Mouse (Mus musculus): ENCODE measurements around the gene Gm26566. TPM values are rescaled to one million over a fixed set of nuclear protein-coding genes. Genes with fewer than 3 reads are reported as not detected.

Gm26566 gene
- total RNA-seq, 2 experiments from 2014 or later = 0.55 TPM; not detected in 1

Other genes starting within 250 kb of the Gm26566 start
Only the 30 nearest of the 32 such genes appear.
- not detected in 2 replicates for gene Ifna14, start 150.0 kb upstream of the Gm26566 start, total RNA-seq (2015)
- not detected in 2 replicates for gene Ifna14, start 150.0 kb upstream of the Gm26566 start, total RNA-seq (2017)
- not detected in 2 replicates for gene Ifna9, start 129.4 kb upstream of the Gm26566 start, total RNA-seq (2015)
- not detected in 2 replicates for gene Ifna9, start 129.4 kb upstream of the Gm26566 start, total RNA-seq (2017)
- gene Ifna12, start 118.4 kb upstream of the Gm26566 start, total RNA-seq (2015) = not detected in 2 replicates
- not detected in 2 replicates for gene Ifna12, start 118.4 kb upstream of the Gm26566 start, total RNA-seq (2017)
- gene C87499, start 87.4 kb upstream of the Gm26566 start, total RNA-seq (2015) = not detected in 2 replicates
- not detected in 2 replicates for gene C87499, start 87.4 kb upstream of the Gm26566 start, total RNA-seq (2017)
- not detected in 2 replicates for gene Ifna13, start 77.3 kb upstream of the Gm26566 start, total RNA-seq (2015)
- gene Ifna13, start 77.3 kb upstream of the Gm26566 start, total RNA-seq (2017) = not detected in 2 replicates
- gene Ifna16, start 44.9 kb upstream of the Gm26566 start, total RNA-seq (2015) = not detected in 2 replicates
- gene Ifna16, start 44.9 kb upstream of the Gm26566 start, total RNA-seq (2017) = not detected in 2 replicates
- gene Ifna2, start 37.9 kb upstream of the Gm26566 start, total RNA-seq (2015) = not detected in 2 replicates
- not detected in 2 replicates for gene Ifna2, start 37.9 kb upstream of the Gm26566 start, total RNA-seq (2017)
- not detected in 2 replicates for gene Ifnab, start 30.4 kb upstream of the Gm26566 start, total RNA-seq (2015)
- not detected in 2 replicates for gene Ifnab, start 30.4 kb upstream of the Gm26566 start, total RNA-seq (2017)
- gene Klhl9, start 660 bp downstream of the Gm26566 start, total RNA-seq (2015) = 56.7 and 61.1 TPM in 2 replicates
- 83.8 and 85.5 TPM in 2 replicates for gene Klhl9, start 660 bp downstream of the Gm26566 start, total RNA-seq (2017)
- gene Gm13271, start 33.1 kb downstream of the Gm26566 start, total RNA-seq (2015) = not detected in 2 replicates
- gene Gm13271, start 33.1 kb downstream of the Gm26566 start, total RNA-seq (2017) = not detected in 2 replicates
- not detected in 2 replicates for gene Gm13283, start 38.3 kb downstream of the Gm26566 start, total RNA-seq (2015)
- gene Gm13283, start 38.3 kb downstream of the Gm26566 start, total RNA-seq (2017) = 0.18 and 0.20 TPM in 2 replicates
- gene Gm13290, start 52.0 kb downstream of the Gm26566 start, total RNA-seq (2015) = not detected in 2 replicates
- gene Gm13290, start 52.0 kb downstream of the Gm26566 start, total RNA-seq (2017) = not detected in 2 replicates
- gene Gm13289, start 55.1 kb downstream of the Gm26566 start, total RNA-seq (2015) = not detected in 2 replicates
- not detected in 2 replicates for gene Gm13289, start 55.1 kb downstream of the Gm26566 start, total RNA-seq (2017)
- gene Gm13272, start 58.0 kb downstream of the Gm26566 start, total RNA-seq (2015) = not detected in 2 replicates
- not detected in 2 replicates for gene Gm13272, start 58.0 kb downstream of the Gm26566 start, total RNA-seq (2017)
- gene Ifnz, start 60.3 kb downstream of the Gm26566 start, total RNA-seq (2015) = not detected in 2 replicates
- gene Ifnz, start 60.3 kb downstream of the Gm26566 start, total RNA-seq (2017) = not detected in 2 replicates
- not detected in 2 replicates for gene Gm13276, start 63.9 kb downstream of the Gm26566 start, total RNA-seq (2015)
- not detected in 2 replicates for gene Gm13276, start 63.9 kb downstream of the Gm26566 start, total RNA-seq (2017)
- gene Gm13277, start 66.8 kb downstream of the Gm26566 start, total RNA-seq (2015) = not detected in 2 replicates
- not detected in 2 replicates for gene Gm13277, start 66.8 kb downstream of the Gm26566 start, total RNA-seq (2017)
- not detected in 2 replicates for gene Gm13278, start 69.7 kb downstream of the Gm26566 start, total RNA-seq (2015)
- not detected in 2 replicates for gene Gm13278, start 69.7 kb downstream of the Gm26566 start, total RNA-seq (2017)
- gene Gm13275, start 72.7 kb downstream of the Gm26566 start, total RNA-seq (2015) = not detected in 2 replicates
- not detected in 2 replicates for gene Gm13275, start 72.7 kb downstream of the Gm26566 start, total RNA-seq (2017)
- gene Gm13279, start 75.6 kb downstream of the Gm26566 start, total RNA-seq (2015) = not detected in 2 replicates
- gene Gm13279, start 75.6 kb downstream of the Gm26566 start, total RNA-seq (2017) = not detected in 2 replicates
- gene Gm13285, start 77.9 kb downstream of the Gm26566 start, total RNA-seq (2015) = not detected in 2 replicates
- not detected in 2 replicates for gene Gm13285, start 77.9 kb downstream of the Gm26566 start, total RNA-seq (2017)
- gene Gm13287, start 81.4 kb downstream of the Gm26566 start, total RNA-seq (2015) = not detected in 2 replicates
- not detected in 2 replicates for gene Gm13287, start 81.4 kb downstream of the Gm26566 start, total RNA-seq (2017)
- not detected in 2 replicates for gene Gm13288, start 83.7 kb downstream of the Gm26566 start, total RNA-seq (2015)
- not detected in 2 replicates for gene Gm13288, start 83.7 kb downstream of the Gm26566 start, total RNA-seq (2017)
- not detected in 2 replicates for gene Ifna7, start 94.4 kb downstream of the Gm26566 start, total RNA-seq (2015)
- gene Ifna7, start 94.4 kb downstream of the Gm26566 start, total RNA-seq (2017) = not detected in 2 replicates
- not detected in 2 replicates for gene Ifna11, start 98.2 kb downstream of the Gm26566 start, total RNA-seq (2015)
- gene Ifna11, start 98.2 kb downstream of the Gm26566 start, total RNA-seq (2017) = not detected in 2 replicates
- not detected in 2 replicates for gene Ifna6, start 105.6 kb downstream of the Gm26566 start, total RNA-seq (2015)
- gene Ifna6, start 105.6 kb downstream of the Gm26566 start, total RNA-seq (2017) = not detected in 2 replicates
- not detected in 2 replicates for gene Ifna5, start 113.7 kb downstream of the Gm26566 start, total RNA-seq (2015)
- not detected in 2 replicates for gene Ifna5, start 113.7 kb downstream of the Gm26566 start, total RNA-seq (2017)
- gene Ifna4, start 120.1 kb downstream of the Gm26566 start, total RNA-seq (2015) = not detected in 2 replicates
- gene Ifna4, start 120.1 kb downstream of the Gm26566 start, total RNA-seq (2017) = not detected in 2 replicates
- not detected in 2 replicates for gene Ifna1, start 128.3 kb downstream of the Gm26566 start, total RNA-seq (2015)
- gene Ifna1, start 128.3 kb downstream of the Gm26566 start, total RNA-seq (2017) = not detected in 2 replicates
- not detected in 2 replicates for gene Ifne, start 158.4 kb downstream of the Gm26566 start, total RNA-seq (2015)
- gene Ifne, start 158.4 kb downstream of the Gm26566 start, total RNA-seq (2017) = not detected in 2 replicates